Mouse (Mus musculus): ENCODE measurements around the gene Dhdh.
"Not testable (repeated sequence)": the region's sequence is repeated elsewhere in the genome, so short reads cannot be mapped to it uniquely, and the experiment has no call there.

The Dhdh gene

GRCm38 (mm10) chr7:45509912-45510787, 21.5 kb upstream of the Dhdh start, which contains the start of gene Nucb1:
Gene Nucb1 (minus strand): TSS chr7:45510406.
- peak; percentile 79 for DNase-seq (ENCODE audit: low read depth, low spot score)

- DNase-seq (ENCODE audit: low read depth, low spot score), result no peak
Measured at GRCm38 (mm10) chr7:45509181-45509882, 20.7 kb upstream of the Dhdh start.

GRCm38 (mm10) chr7:45508561-45508960, 20.0 kb upstream of the Dhdh start:
- DNase-seq (ENCODE audit: low read depth, low spot score), result no peak

GRCm38 (mm10) chr7:45507583-45507982, 19.0 kb upstream of the Dhdh start:
- DNase-seq (ENCODE audit: low read depth, low spot score), result no peak

- DNase-seq (ENCODE audit: low read depth, low spot score), result no peak
Measured at GRCm38 (mm10) chr7:45498427-45498826, 9.8 kb upstream of the Dhdh start.

- no peak for DNase-seq (ENCODE audit: low read depth, low spot score)
Measured at GRCm38 (mm10) chr7:45494548-45494947, 5.9 kb upstream of the Dhdh start.

- DNase-seq (ENCODE audit: low read depth, low spot score), result no peak
Measured at GRCm38 (mm10) chr7:45492951-45493350, 4.3 kb upstream of the Dhdh start.

GRCm38 (mm10) chr7:45492225-45492844, 3.7 kb upstream of the Dhdh start:
- DNase-seq (ENCODE audit: low read depth, low spot score), result no peak

GRCm38 (mm10) chr7:45491264-45491663, 2.7 kb upstream of the Dhdh start:
- DNase-seq (ENCODE audit: low read depth, low spot score), result no peak

GRCm38 (mm10) chr7:45490822-45491221, 2.2 kb upstream of the Dhdh start:
- DNase-seq (ENCODE audit: low read depth, low spot score), result no peak

- no peak for DNase-seq (ENCODE audit: low read depth, low spot score)
Measured at GRCm38 (mm10) chr7:45489578-45489977, 973 bp upstream of the Dhdh start.

GRCm38 (mm10) chr7:45487861-45488292, 728 bp downstream of the Dhdh start:
- DNase-seq (ENCODE audit: low read depth, low spot score), result no peak

GRCm38 (mm10) chr7:45486761-45487415, 1.7 kb downstream of the Dhdh start, which contains the start of gene Gm45808:
Gene Gm45808 (minus strand): TSS chr7:45486811.
- DNase-seq (ENCODE audit: low read depth, low spot score), result no peak

- DNase-seq (ENCODE audit: low read depth, low spot score), result no peak
Measured at GRCm38 (mm10) chr7:45486158-45486557, 2.4 kb downstream of the Dhdh start.

- not testable (repeated sequence) for DNase-seq (ENCODE audit: low read depth, low spot score)
Measured at GRCm38 (mm10) chr7:45484985-45485384, 3.6 kb downstream of the Dhdh start.

GRCm38 (mm10) chr7:45482166-45482565, 6.4 kb downstream of the Dhdh start:
- DNase-seq (ENCODE audit: low read depth, low spot score), result no peak

- DNase-seq (ENCODE audit: low read depth, low spot score), result no peak
Measured at GRCm38 (mm10) chr7:45481374-45481927, 7.2 kb downstream of the Dhdh start, which contains the start of gene Tulp2. Gene Tulp2 (plus strand): TSS chr7:45481877.

- DNase-seq (ENCODE audit: low read depth, low spot score), result not testable (repeated sequence)
Measured at GRCm38 (mm10) chr7:45480310-45480709, 8.3 kb downstream of the Dhdh start.

- no peak for DNase-seq (ENCODE audit: low read depth, low spot score)
Measured at GRCm38 (mm10) chr7:45478774-45479173, 9.8 kb downstream of the Dhdh start.

GRCm38 (mm10) chr7:45477003-45477402, 11.6 kb downstream of the Dhdh start:
- DNase-seq (ENCODE audit: low read depth, low spot score), result no peak

- DNase-seq (ENCODE audit: low read depth, low spot score), result no peak
Measured at GRCm38 (mm10) chr7:45476453-45476852, 12.2 kb downstream of the Dhdh start.

Measured in WW6 (cell line).